Comparison of ENCODE assay signal across 8 mouse cellular contexts in genomic region chr5:150592186-150592903, GRCm38 (mm10). TPM values are rescaled to one million over a fixed set of nuclear protein-coding genes. Genes with fewer than 3 reads are reported as not detected.
DNase-seq lines count a peak whose midpoint lies in the region; ATAC-seq and TF ChIP-seq lines count a peak whose summit lies in the region.
"Had no signal": no experiment of that assay in that cellular context is flagged by ENCODE, and none has a peak within 500 bp of the region (broad histone marks: within the 10 kb centered on the region; RNA-seq: fewer than 3 reads in every experiment).

No protein-coding gene starts in this region.

- TF ChIP-seq POLR2A in liver, adult 2 months (IDR thresholded peaks at IDR 0.05; ENCODE audit: extremely low read depth, insufficient read depth, low read length): no peak

- no peak for TF ChIP-seq CTCF in liver, adult 2 months (IDR thresholded peaks at IDR 0.05; ENCODE audit: low read depth, low read length)
- no peak for TF ChIP-seq CTCF in hindbrain, postnatal 0 days (IDR thresholded peaks at IDR 0.05; ENCODE audit: low read depth)

- H3K9ac ChIP-seq in liver, adult 2 months (ENCODE audit: low read depth, low read length): peak overlapping the region; percentile 100
- no peak overlapping the region; the same call in 1 of the 2 replicates for H3K9ac ChIP-seq in hindbrain, postnatal 0 days (replicated peaks; ENCODE audit: low read length)

- no peaks in the 10 kb centered on the region for H3K9me3 ChIP-seq in hindbrain, postnatal 0 days (ENCODE audit: low read length)
- H3K9me3 ChIP-seq: neural tube, embryonic 12.5 days had no signal

- 44% methylated on average over 13 of the region's 13 CpGs for WGBS in liver, adult 2 months
- WGBS in hindbrain, postnatal 0 days: 78% methylated on average over 13 of the region's 13 CpGs

- peak; percentile 67 for ATAC-seq in common myeloid progenitor, adult 5-6 weeks (replicated peaks; ENCODE audit: low read depth, poor library complexity, severe bottlenecking)
- no peak for ATAC-seq in hindbrain, postnatal 0 days

- peak overlapping the region; percentile 92 for H3K4me2 ChIP-seq in hindbrain, postnatal 0 days (ENCODE audit: low read depth, low read length)

- H3K27me3 ChIP-seq in liver, adult 2 months (ENCODE audit: control insufficient read depth, insufficient read depth, low read length): no peaks in the 10 kb centered on the region
- H3K27me3 ChIP-seq in hindbrain, postnatal 0 days (ENCODE audit: insufficient read depth, low read length): no peaks in the 10 kb centered on the region

- peak; percentile 47 for DNase-seq in liver, adult 2 months (ENCODE audit: extremely low read depth, low read depth, low spot score)
- no peak for DNase-seq in liver
- DNase-seq in hindbrain, postnatal 0 days (ENCODE audit: low spot score): no peak
- DNase-seq in naive thymus-derived CD4-positive, alpha-beta T cell, adult 2 months (ENCODE audit: low read depth): peak; percentile 71
- no peak for DNase-seq in layer of hippocampus, adult 8-10 months (ENCODE audit: low spot score in 2 of 2)
- DNase-seq in adrenal gland, adult 18-20 months (ENCODE audit: low spot score in 2 of 2): no peak

- H3K4me1 ChIP-seq in liver, adult 2 months (ENCODE audit: control insufficient read depth, insufficient read depth, low read length): peaks cover 24% of the 10 kb centered on the region
- no peaks in the 10 kb centered on the region for H3K4me1 ChIP-seq in hindbrain, postnatal 0 days (ENCODE audit: insufficient read depth, low read length)

- H3K36me3 ChIP-seq in liver, adult 2 months (ENCODE audit: control insufficient read depth, insufficient read depth, low read length): peaks cover 8% of the 10 kb centered on the region
- no peaks in the 10 kb centered on the region for H3K36me3 ChIP-seq in hindbrain, postnatal 0 days (ENCODE audit: insufficient read depth, low read length)
- H3K36me3 ChIP-seq: neural tube, embryonic 12.5 days had no signal

- peaks cover 35% of the 10 kb centered on the region; the same call in 1 of the 2 replicates for H3K79me2 ChIP-seq in liver, adult 2 months (ENCODE audit: control insufficient read depth, insufficient read depth, low read length)

- peak overlapping the region; percentile 96 for H3K4me3 ChIP-seq in liver, adult 2 months (ENCODE audit: insufficient read depth, low read depth, low read length)
- peak overlapping the region; percentile 91 for H3K4me3 ChIP-seq in hindbrain, postnatal 0 days (ENCODE audit: low read length)

- H3K27ac ChIP-seq in liver, adult 2 months (replicated peaks; ENCODE audit: insufficient read depth, low read depth, low read length): peak overlapping the region; percentile 100
- no peak overlapping the region; the same call in 1 of the 2 replicates for H3K27ac ChIP-seq in hindbrain, postnatal 0 days
- H3K27ac ChIP-seq: neural tube, embryonic 12.5 days had no signal

RNA-seq across cellular contexts. Expression of gene N4bp2l1, which starts 4.6 kb away (rescaled TPM):
- total RNA-seq in liver, adult 2 months (2014; rRNA removed): 81.9 and 90.1 TPM in 2 replicates
- polyA plus RNA-seq in liver, adult 2 months (2012; rRNA removed): 48.2 and 64.9 TPM in 2 replicates
- total RNA-seq in common myeloid progenitor, adult 5-6 weeks (2017): 26.4 and 31.1 TPM in 2 replicates
- 14.1 and 21.6 TPM in 2 replicates for total RNA-seq in hindbrain, postnatal 0 days (2014; rRNA removed)
- polyA plus RNA-seq in hindbrain, postnatal 0 days (2015; fragmentation: Nextera tagmentation; extraction: Ambion mirVana): 33.3 and 34.5 TPM in 2 replicates
- 10 to 100 TPM; 49.7 to 69.3 (median 56.6) TPM for total RNA-seq in layer of hippocampus, adult 8-10 months (2022)
- 10 to 100 TPM; 23.1 to 27.1 TPM for total RNA-seq in adrenal gland, adult 18-20 months (2021)

Comparison
In these comparisons a context has a peak if more than half of its experiments do, and no peak if none do; other contexts are left out.
1. DNase-seq: peak in liver, adult 2 months (single experiment) and naive thymus-derived CD4-positive, alpha-beta T cell, adult 2 months (single experiment); none in liver (single experiment), hindbrain, postnatal 0 days (single experiment), layer of hippocampus, adult 8-10 months (0 of 2) and adrenal gland, adult 18-20 months (0 of 2).